Mouse (Mus musculus) kidney, embryonic 15.5 days (tissue): ENCODE data around the gene Cma2. TPM values are rescaled to one million over a fixed set of nuclear protein-coding genes. Genes with fewer than 3 reads are reported as not detected.

ENCODE experiments used
- ATAC-seq: fragments of 200-750 bp; cut with Nextera tagmentation; replicated peaks from 2 replicates; pipeline ENCODE4 v1.8.0; 2017; ENCODE audit warnings: moderate TSS enrichment; ENCODE audit not compliant: low FRiP score
- H3K27ac ChIP-seq: fragments of 300-500 bp; sonication (generic); 2 replicates; pipeline ENCODE4 v1.5.1; 2015; ENCODE audit warnings: mild to moderate bottlenecking, inconsistent platforms
- H3K27me3 ChIP-seq: fragments of 300-500 bp; sonication (generic); 2 replicates; pipeline ENCODE4 v1.6.1; 2015; ENCODE audit warnings: inconsistent platforms
- H3K36me3 ChIP-seq: fragments of 300-500 bp; sonication (generic); 2 replicates; pipeline ENCODE4 v1.6.1; 2015; ENCODE audit warnings: inconsistent platforms
- H3K4me1 ChIP-seq: fragments of 300-500 bp; sonication (generic); 2 replicates; pipeline ENCODE4 v1.6.1; 2015; ENCODE audit warnings: inconsistent platforms
- H3K4me2 ChIP-seq: fragments of 300-500 bp; sonication (generic); 2 replicates; pipeline ENCODE4 v1.6.1; 2015; ENCODE audit warnings: moderate library complexity, mild to moderate bottlenecking, inconsistent platforms
- H3K4me3 ChIP-seq: fragments of 300-500 bp; sonication (generic); replicated peaks from 2 replicates; pipeline ENCODE4 v1.5.1; 2015; ENCODE audit warnings: mild to moderate bottlenecking, inconsistent platforms
- H3K9ac ChIP-seq: fragments of 300-500 bp; sonication (generic); 2 replicates; pipeline ENCODE4 v1.6.1; 2015; ENCODE audit warnings: mild to moderate bottlenecking, inconsistent platforms
- H3K9me3 ChIP-seq: fragments of 300-500 bp; sonication (generic); replicated peaks from 2 replicates; pipeline ENCODE4 v1.6.1; 2016; ENCODE audit warnings: inconsistent platforms
- WGBS: fragments of 180-500 bp; shearing (Covaris S2); methylation state at CpG from one replicate; pipeline ENCODE4 v1.1.7; 2015; ENCODE audit warnings: mixed read lengths; 5-methylcytosine and 5-hydroxymethylcytosine counted together
- polyA plus RNA-seq: library from polyadenylated mRNA; unstranded; fragments of >200 nt; fragmentation: Nextera tagmentation; extraction: Ambion mirVana; gene quantifications from 2 replicates; pipeline ENCODE4 v1.2.1, GENCODE M21; 2015

The Cma2 gene
- not detected in 2 replicates for polyA plus RNA-seq

DNA sequence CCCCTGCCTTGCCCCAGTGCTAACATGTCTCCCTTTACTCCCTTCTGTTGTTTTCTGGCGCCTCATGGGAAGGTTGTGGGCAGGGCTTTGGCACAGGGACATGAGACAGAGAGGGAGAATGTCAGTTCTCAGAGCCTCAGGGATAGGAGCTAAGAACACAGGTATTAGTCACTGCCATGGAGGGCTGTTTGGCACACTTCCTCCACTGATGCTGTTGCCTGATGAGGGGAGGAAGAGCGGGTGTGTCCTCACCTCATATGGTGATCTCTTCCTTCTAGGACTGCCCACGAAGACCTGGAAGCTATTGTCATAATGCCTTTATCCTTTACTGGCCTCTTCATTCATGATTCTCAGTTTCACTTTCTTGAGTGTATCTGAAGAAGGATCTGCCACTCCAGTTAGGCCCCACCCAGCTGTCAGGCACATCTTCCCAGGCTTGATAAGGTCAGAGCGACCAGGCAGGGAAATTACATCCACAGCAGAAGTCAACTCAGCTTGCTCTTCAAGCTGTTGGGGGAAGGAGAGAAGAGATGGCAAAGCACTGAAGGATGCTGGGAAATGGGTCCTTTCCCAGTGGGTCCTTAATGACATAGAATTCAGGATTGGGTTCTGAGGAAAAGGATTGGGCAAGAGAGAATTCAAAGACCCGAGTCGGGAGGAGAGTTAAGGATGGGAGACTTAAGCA lies at the start of gene Cma2:
Gene Cma2, plus strand, starts transcription at position 635 of the 685 bp plus-strand sequence.
- Histone ChIP-seq H3K4me1 (no peaks in the 10 kb centered on the region), H3K27me3 (no peaks in the 10 kb centered on the region), H3K4me2 (no peak within 1 kb of the TSS), H3K27ac (no peak within 1 kb of the TSS), H3K36me3 (no peaks in the 10 kb centered on the region), H3K9ac (no peak within 1 kb of the TSS), H3K9me3 (no peaks in the 10 kb centered on the region), H3K4me3 (no peak within 1 kb of the TSS)
- WGBS = 84% methylated on average over 6 of the region's 6 CpGs
- ATAC-seq = no peak

DNA sequence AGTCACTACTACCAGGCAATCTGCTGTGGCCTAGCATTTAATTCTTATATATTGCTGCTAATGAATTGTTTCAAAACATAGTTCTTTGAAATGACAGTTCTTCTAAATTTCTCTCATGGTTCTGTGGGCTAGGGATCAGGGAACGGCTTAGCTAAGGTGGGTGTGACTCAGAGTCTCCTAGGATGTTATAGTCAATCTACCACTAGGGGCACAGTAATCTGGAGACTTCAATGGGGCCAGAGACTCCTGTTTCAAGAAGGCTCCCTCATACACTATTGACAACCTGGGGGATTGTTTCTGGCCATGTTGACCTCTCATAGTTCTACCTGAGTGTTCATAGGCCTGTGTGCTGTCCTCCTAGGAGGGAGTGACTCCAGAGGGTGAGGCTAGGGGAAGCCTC lies 45.3 kb upstream of the Cma2 start:
- no peak for ATAC-seq
- Histone ChIP-seq H3K4me1 (peaks cover 8% of the 10 kb centered on the region), H3K4me3 (no peak overlapping the region), H3K36me3 (no peaks in the 10 kb centered on the region), H3K27ac (no peak overlapping the region), H3K9me3 (no peaks in the 10 kb centered on the region), H3K9ac (no peak overlapping the region), H3K27me3 (peaks cover 5% of the 10 kb centered on the region; the same call in 1 of the 2 replicates), H3K4me2 (no peak overlapping the region)
- 21% methylated on average over 1 of the region's 1 CpGs for WGBS

DNA sequence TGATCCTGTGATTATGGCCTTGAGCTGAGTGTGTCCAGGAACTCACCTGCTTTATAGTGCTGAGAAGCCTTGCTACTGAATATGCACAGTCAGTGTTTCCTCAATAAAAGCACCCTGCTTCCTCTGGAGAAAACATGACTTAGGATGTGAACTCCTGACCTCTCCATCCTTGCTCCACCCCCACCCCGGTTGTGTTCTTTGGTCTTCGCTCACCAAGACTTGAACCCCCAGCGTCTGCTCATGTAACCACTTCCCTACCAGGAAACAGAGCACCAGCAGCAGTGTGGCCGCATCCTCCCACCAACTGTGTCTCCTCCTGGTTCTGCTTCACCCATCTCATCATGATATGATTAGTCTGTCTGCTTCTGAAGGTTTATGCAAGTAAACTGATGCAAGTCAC lies 37.4 kb upstream of the Cma2 start:
- H3K9me3 ChIP-seq = no peaks in the 10 kb centered on the region
- no peak overlapping the region for H3K27ac ChIP-seq
- no peak for ATAC-seq
- no peaks in the 10 kb centered on the region for H3K4me1 ChIP-seq
- no peaks in the 10 kb centered on the region for H3K36me3 ChIP-seq
- H3K4me2 ChIP-seq = no peak overlapping the region
- whole genome bisulfite sequencing = 38% methylated on average over 4 of the region's 4 CpGs
- no peak overlapping the region for H3K4me3 ChIP-seq
- no peaks in the 10 kb centered on the region for H3K27me3 ChIP-seq
- no peak overlapping the region for H3K9ac ChIP-seq

DNA sequence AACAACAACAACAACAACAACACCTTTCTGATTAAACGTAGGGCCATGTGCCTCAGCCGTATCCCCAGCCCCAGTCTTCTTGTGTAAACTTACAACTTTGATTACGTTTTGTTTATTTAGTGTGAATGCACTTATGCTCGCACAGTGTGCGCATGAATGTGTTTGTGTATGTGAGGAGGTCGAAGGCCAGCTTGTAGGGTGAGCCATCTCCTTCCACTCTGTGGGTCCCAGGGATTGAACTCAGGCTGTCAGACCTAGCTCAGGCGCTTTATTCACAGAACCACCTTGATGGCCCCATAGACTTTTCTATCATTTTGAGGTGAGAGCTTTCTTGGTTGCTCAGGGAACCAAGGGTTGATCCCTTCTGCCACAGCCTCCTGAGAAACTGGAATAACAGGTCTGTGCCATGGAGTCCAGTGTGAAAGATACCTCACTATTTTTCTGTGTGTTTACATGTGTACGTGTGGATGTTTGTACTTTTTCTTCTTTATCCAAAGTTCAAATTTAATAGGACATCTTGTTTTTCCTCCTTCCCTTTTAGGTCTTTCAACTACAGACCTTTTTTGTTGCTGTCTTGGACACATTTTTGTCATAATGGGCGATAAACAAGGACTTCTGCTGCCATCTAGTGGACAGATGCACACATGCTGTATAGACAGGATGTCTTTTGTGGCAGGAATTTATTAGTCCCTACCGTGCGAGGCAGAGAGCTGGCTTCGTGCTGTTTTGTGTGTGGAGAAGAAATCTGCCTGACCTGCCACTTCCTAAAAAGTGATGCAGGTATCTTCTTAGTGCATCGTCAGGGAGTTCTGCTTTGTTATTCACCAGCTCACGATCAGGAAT lies 32.3 kb upstream of the Cma2 start:
- Histone ChIP-seq H3K27me3 (peaks cover 5% of the 10 kb centered on the region; the same call in 1 of the 2 replicates), H3K4me2 (peak overlapping the region; percentile 27; the same call in 1 of the 2 replicates), H3K36me3 (no peaks in the 10 kb centered on the region), H3K9me3 (no peaks in the 10 kb centered on the region), H3K4me1 (0 out of 2 replicates have a peak, but pooled peaks cover 3% of the 10 kb centered on the region), H3K27ac (no peak overlapping the region), H3K4me3 (no peak overlapping the region), H3K9ac (no peak overlapping the region)
- 36% methylated on average over 14 of the region's 14 CpGs for WGBS
- peak; percentile 71 for ATAC-seq

DNA sequence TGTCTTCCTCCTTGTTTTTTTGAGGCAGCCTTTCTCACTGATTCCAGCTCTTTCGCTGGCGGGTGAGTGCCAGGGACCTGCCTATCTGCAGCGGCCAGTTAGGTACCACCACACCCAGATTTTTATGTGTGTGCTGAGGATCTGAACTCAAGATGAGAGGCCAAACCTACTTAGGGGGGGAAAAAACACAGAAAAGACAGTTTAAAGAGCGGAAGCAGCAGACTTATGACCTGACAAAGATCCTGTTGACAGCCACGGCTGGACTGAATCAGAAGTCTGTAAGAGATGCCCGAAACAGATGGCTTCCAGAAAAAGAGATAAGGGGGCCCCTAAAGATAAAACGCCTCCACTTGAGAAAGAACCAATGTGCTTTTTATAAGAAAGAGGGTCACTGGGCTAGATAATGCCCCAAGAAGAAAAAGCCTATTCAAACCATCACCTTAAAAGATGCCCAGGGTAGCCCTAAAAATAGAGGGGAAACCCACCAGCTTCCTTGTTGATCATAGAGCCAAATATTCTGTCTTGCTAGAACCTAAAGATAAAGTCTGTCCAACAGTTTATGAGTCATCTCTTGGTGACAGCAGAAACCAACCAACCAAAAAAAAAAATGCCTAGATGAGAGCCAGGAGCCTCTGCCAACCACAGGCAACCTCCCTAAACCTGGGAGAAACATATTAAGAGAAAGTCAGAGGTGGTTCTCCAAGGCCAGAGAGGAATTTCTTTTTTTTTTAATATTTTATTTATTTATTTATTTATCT lies 28.1 kb upstream of the Cma2 start:
- Histone ChIP-seq H3K4me3 (no peak overlapping the region), H3K36me3 (no peaks in the 10 kb centered on the region), H3K27ac (no peak overlapping the region), H3K4me2 (no peak overlapping the region), H3K9ac (no peak overlapping the region), H3K27me3 (peaks cover 5% of the 10 kb centered on the region; the same call in 1 of the 2 replicates), H3K9me3 (no peaks in the 10 kb centered on the region), H3K4me1 (0 out of 2 replicates have a peak, but pooled peaks cover 3% of the 10 kb centered on the region)
- ATAC-seq = no peak
- 61% methylated on average over 7 of the region's 7 CpGs for WGBS

DNA sequence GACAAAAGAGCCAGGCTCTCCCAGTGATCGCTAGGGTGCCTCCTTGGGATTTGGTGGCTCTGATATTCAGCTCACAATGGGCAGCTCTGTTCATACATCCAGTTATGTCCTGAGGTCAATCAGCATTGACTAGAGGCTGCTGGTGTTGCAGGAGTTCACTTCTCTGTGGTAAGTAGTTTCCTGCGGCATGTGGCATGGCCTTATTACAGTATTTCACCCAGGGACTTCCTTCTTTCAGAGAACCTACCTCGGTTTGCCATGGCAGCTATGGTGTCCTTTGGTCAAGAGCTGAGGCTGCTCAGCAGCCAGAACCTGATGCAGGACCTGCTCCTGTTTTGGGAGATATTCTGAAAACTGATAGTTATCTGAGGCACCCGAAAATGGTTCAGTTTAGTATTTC lies 23.9 kb upstream of the Cma2 start:
- WGBS = 85% methylated on average over 4 of the region's 4 CpGs
- Histone ChIP-seq H3K9me3 (no peaks in the 10 kb centered on the region), H3K36me3 (no peaks in the 10 kb centered on the region), H3K27me3 (no peaks in the 10 kb centered on the region), H3K4me1 (0 out of 2 replicates have a peak, but pooled peaks cover 3% of the 10 kb centered on the region), H3K9ac (no peak overlapping the region), H3K4me2 (no peak overlapping the region), H3K27ac (no peak overlapping the region), H3K4me3 (no peak overlapping the region)
- ATAC-seq = no peak

DNA sequence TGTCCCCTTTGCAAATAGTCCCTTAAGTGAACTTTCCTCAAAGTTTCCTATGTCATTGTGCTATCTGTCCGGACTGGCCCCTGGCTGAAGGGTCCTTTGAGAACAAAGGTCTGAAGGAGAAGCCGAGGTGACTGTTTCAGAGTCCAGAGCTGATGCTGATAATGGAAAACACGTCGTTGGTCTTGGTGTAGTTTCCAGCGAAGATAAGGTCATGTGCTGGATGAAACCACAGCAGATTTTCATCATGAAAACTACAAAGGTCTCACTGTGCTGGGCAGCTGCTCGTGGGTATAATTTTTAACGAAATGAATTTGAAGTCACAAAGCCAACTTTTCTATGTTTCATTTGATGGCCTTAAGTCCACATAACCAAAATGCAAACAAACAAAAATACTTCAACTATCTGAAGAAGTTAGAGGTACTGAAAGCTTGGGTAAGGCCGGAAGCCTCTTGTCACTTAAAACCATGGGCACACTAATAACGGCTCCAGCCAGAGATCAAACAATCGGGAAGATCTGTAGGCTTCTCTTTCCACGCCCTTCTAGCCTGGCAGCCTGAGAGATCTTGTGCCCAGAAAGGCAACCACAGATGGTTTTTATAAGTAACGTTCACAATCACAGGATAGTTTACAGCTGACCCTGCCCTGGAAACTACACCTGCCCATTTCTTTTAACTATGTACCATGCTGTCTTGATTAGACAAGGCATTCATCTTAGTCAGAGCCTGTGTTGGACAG lies 21.4 kb upstream of the Cma2 start:
- WGBS = 74% methylated on average over 12 of the region's 12 CpGs
- H3K4me3 ChIP-seq = no peak overlapping the region
- no peaks in the 10 kb centered on the region for H3K36me3 ChIP-seq
- no peak overlapping the region for H3K27ac ChIP-seq
- no peaks in the 10 kb centered on the region for H3K27me3 ChIP-seq
- ATAC-seq = no peak
- H3K4me1 ChIP-seq = no peaks in the 10 kb centered on the region
- no peak overlapping the region for H3K4me2 ChIP-seq
- no peak overlapping the region for H3K9ac ChIP-seq
- H3K9me3 ChIP-seq = no peaks in the 10 kb centered on the region

GRCm38 (mm10) chr14:55933586-55933985 lies 17.2 kb upstream of the Cma2 start:
- no peak for ATAC-seq
- Histone ChIP-seq H3K27me3 (no peaks in the 10 kb centered on the region), H3K4me3 (no peak overlapping the region), H3K9ac (no peak overlapping the region), H3K27ac (0 out of 2 replicates have a peak overlapping the region, but pooled peaks have one; percentile 20), H3K9me3 (no peaks in the 10 kb centered on the region), H3K4me2 (no peak overlapping the region), H3K4me1 (no peaks in the 10 kb centered on the region), H3K36me3 (no peaks in the 10 kb centered on the region)
- 32% methylated on average over 7 of the region's 7 CpGs for WGBS

- ATAC-seq = no peak
- H3K4me2 ChIP-seq = no peak overlapping the region
- no peaks in the 10 kb centered on the region for H3K27me3 ChIP-seq
- no peak overlapping the region for H3K4me3 ChIP-seq
- H3K36me3 ChIP-seq = no peaks in the 10 kb centered on the region
- 19% methylated on average over 7 of the region's 7 CpGs for WGBS
- H3K9ac ChIP-seq = no peak overlapping the region
- no peaks in the 10 kb centered on the region for H3K9me3 ChIP-seq
- no peaks in the 10 kb centered on the region for H3K4me1 ChIP-seq
- no peak overlapping the region for H3K27ac ChIP-seq
Measured at GRCm38 (mm10) chr14:55940070-55940800, 10.5 kb upstream of the Cma2 start.

- Histone ChIP-seq H3K27ac (no peak overlapping the region), H3K36me3 (no peaks in the 10 kb centered on the region), H3K4me1 (no peaks in the 10 kb centered on the region), H3K4me3 (no peak overlapping the region), H3K9ac (no peak overlapping the region), H3K27me3 (no peaks in the 10 kb centered on the region), H3K4me2 (no peak overlapping the region), H3K9me3 (no peaks in the 10 kb centered on the region)
- no peak for ATAC-seq
- 88% methylated on average over 11 of the region's 11 CpGs for WGBS
Measured at GRCm38 (mm10) chr14:55943601-55944000, 7.2 kb upstream of the Cma2 start.

DNA sequence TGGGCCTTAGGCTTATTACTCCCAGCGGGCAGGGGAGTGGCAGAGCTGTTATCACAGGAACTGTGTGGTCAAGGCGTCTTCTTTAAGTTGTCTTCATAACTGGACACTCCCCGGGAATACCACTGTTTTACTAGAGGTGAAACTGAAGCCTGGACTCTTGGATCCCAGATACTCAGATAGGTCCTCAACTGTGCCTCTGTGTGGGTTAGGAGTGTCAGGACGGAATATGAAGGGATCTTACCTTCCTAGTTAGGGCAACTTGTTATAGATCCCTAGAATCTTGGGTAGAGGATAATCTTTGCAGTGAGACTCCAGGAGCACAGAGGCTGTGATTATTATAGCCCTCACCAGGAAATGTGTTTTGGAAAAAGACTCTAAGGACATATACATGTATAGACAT lies 6.2 kb upstream of the Cma2 start, which contains the start of gene Cma1:
Gene Cma1, minus strand, starts transcription at position 101 of the 400 bp plus-strand sequence.
- Histone ChIP-seq H3K27ac (no peak within 1 kb of the TSS), H3K27me3 (no peaks in the 10 kb centered on the region), H3K4me2 (no peak within 1 kb of the TSS), H3K4me3 (no peak within 1 kb of the TSS), H3K9ac (no peak within 1 kb of the TSS), H3K9me3 (no peaks in the 10 kb centered on the region), H3K36me3 (no peaks in the 10 kb centered on the region), H3K4me1 (no peaks in the 10 kb centered on the region)
- WGBS = 80% methylated on average over 4 of the region's 4 CpGs
- no peak for ATAC-seq
